Mouse (Mus musculus): ENCODE measurements around the gene Arhgap33. TPM values are rescaled to one million over a fixed set of nuclear protein-coding genes. Genes with fewer than 3 reads are reported as not detected.

Gene Arhgap33
- 2.0 TPM for polyA plus RNA-seq (2015; fragmentation: Illumina TruSeq; extraction: RNeasy Lipid Tissue Mini Kit (QIAGEN cat#74804); ENCODE audit: insufficient read depth, low read depth, low replicate concordance)

DNA sequence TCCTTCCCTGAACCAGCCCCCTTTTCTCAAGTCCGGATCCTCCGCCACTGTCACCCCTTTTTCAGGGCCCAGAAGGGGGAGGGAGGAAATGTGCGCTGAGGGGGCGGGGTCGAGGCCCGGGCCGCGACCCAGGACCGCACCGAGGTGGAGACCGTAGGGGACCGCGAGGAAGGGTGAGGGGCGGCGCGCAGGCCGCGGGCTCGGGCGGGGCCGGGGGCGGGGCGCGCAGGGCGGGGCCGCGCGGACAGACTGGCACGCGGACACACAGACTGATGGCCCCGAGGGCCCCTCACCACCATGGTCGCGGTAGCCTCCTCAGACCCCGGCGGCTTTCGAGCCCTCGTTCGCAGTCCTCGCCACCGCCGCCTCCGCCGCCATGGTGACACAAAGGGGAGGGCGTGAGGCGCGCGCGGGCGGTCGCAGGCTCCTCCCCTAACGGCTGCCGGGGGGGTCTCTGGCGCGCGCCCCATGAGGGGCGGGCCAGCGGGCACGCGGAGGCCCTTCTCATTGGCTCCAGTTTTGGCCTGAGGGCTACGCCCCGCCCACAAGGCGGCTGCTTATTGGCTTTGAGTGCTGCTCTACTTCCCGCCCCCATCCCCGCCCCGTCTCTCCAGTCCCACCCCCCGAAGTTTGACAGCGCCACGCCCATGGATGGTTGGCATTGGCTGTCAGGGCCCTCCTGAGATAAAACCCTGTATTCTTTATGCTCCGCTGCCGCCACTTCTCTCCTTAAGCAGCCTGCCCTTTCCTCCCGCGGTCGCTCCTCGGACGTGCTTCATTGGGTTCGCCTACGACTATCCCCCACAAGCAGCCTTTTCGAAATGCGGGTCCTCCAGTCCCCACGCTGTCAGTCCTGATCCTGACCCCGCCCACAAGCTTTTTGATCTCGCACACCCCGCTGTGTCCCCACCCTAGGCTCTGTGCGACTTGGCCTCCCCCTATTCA, at the start of gene Arhgap33:
Gene Arhgap33 (minus strand): TSS at position 428 of the 945 bp plus-strand sequence.

GRCm38 (mm10) chr7:30564970-30565571, 30.2 kb upstream of the Arhgap33 start, which contains the start of gene Igflr1:
Gene Igflr1 (plus strand): TSS chr7:30565427.

DNA sequence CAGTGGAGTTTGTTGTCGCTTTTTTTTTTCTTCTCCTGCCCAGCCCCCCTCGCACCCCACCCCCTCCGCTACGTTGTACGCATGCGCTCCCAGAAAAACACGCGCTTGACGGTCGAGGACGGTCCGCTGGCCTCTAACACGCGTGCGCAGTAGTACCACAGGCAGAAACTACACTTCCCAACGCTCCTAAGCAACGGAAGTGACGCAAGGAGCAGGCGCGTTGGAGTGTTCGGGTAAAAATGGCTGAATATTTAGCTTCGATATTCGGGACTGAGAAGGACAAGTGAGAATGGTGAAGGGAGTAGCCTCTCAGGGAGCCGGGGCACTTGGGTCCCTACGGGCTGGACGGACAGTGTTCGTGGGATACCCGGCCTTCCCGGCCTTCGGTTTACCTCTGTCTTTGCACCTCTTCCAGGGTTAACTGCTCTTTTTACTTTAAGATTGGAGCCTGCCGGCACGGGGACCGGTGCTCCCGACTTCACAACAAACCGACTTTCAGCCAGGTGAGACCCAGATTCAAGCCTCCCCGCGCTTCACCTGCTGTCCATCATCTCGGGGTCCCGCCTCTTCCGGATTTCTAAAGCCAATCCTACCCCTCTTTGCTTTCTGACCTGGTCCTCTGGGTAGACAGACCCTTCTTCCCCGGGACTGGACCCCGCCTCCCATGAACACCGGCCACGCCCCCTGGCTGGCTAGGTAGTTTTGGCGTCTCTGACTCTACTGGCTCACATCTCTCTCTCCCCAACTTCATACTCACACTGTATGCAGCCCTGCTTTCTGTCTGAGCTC, 28.5 kb upstream of the Arhgap33 start, which contains the start of the genes U2af1l4, Gm49396 and Psenen:
Gene U2af1l4 (plus strand): TSS at position 185 of the 789 bp plus-strand sequence.
Gene Gm49396 (plus strand): TSS at position 228 of the 789 bp plus-strand sequence.
Gene Psenen (minus strand): TSS at position 511 of the 789 bp plus-strand sequence.

GRCm38 (mm10) chr7:30559443-30559954, 24.6 kb upstream of the Arhgap33 start, which contains the start of gene Lin37:
Gene Lin37 (minus strand): TSS chr7:30559838.

GRCm38 (mm10) chr7:30552102-30553020, 17.5 kb upstream of the Arhgap33 start, which contains the start of the genes Hspb6 and Proser3:
Gene Hspb6 (plus strand): TSS chr7:30552178.
Gene Proser3 (minus strand): TSS chr7:30552299.

DNA sequence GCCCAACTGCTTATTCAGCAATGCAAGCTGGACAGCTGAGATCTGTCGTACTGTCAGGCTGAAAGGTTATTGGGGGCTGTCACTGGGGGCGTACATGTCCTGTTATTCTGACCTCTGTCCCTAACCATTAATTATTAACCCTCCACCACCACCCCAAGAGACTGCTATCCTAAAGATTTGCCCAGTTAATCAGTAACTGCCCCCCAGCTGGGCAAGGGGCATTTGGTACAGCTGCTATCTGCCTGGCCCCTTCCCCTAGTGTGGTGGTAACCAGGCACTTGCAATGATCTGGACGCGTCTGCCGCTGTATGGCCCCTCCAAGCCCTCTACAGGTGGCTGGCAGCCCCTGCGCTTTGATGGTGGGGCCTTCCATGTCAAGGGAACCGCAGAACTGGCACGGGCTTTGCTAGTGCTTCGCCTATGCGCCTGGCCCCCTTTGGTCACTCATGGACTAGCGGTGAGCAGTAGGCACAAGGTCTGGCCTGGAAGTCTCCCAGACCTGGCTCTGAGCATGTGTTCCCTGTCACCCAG, 41.4 kb downstream of the Arhgap33 start, which contains the start of gene Prodh2:
Gene Prodh2 (plus strand): TSS at position 222 of the 531 bp plus-strand sequence.

Other genes with a start within 250 kb of the Arhgap33 start
- 6.7 TPM for gene Clip3, start 243.3 kb downstream of the Arhgap33 start, polyA plus RNA-seq (2015; fragmentation: Illumina TruSeq; extraction: RNeasy Lipid Tissue Mini Kit (QIAGEN cat#74804); ENCODE audit: insufficient read depth, low read depth, low replicate concordance)
- 10.9 TPM for gene Alkbh6, start 226.3 kb downstream of the Arhgap33 start, polyA plus RNA-seq (2015; fragmentation: Illumina TruSeq; extraction: RNeasy Lipid Tissue Mini Kit (QIAGEN cat#74804); ENCODE audit: insufficient read depth, low read depth, low replicate concordance)
- 122 TPM for gene Syne4, start 220.3 kb downstream of the Arhgap33 start, polyA plus RNA-seq (2015; fragmentation: Illumina TruSeq; extraction: RNeasy Lipid Tissue Mini Kit (QIAGEN cat#74804); ENCODE audit: insufficient read depth, low read depth, low replicate concordance)
- not detected for gene E130208F15Rik, start 213.3 kb downstream of the Arhgap33 start, polyA plus RNA-seq (2015; fragmentation: Illumina TruSeq; extraction: RNeasy Lipid Tissue Mini Kit (QIAGEN cat#74804); ENCODE audit: insufficient read depth, low read depth, low replicate concordance)
- 3.9 TPM for gene Sdhaf1, start 211.2 kb downstream of the Arhgap33 start, polyA plus RNA-seq (2015; fragmentation: Illumina TruSeq; extraction: RNeasy Lipid Tissue Mini Kit (QIAGEN cat#74804); ENCODE audit: insufficient read depth, low read depth, low replicate concordance)
- 2.2 TPM for gene Lrfn3, start 172.3 kb downstream of the Arhgap33 start, polyA plus RNA-seq (2015; fragmentation: Illumina TruSeq; extraction: RNeasy Lipid Tissue Mini Kit (QIAGEN cat#74804); ENCODE audit: insufficient read depth, low read depth, low replicate concordance)
- gene Tyrobp, start 121.3 kb downstream of the Arhgap33 start, polyA plus RNA-seq (2015; fragmentation: Illumina TruSeq; extraction: RNeasy Lipid Tissue Mini Kit (QIAGEN cat#74804); ENCODE audit: insufficient read depth, low read depth, low replicate concordance) = 19.8 TPM
- not detected for gene Hcst, start 115.2 kb downstream of the Arhgap33 start, polyA plus RNA-seq (2015; fragmentation: Illumina TruSeq; extraction: RNeasy Lipid Tissue Mini Kit (QIAGEN cat#74804); ENCODE audit: insufficient read depth, low read depth, low replicate concordance)
- gene Nfkbid, start 113.3 kb downstream of the Arhgap33 start, polyA plus RNA-seq (2015; fragmentation: Illumina TruSeq; extraction: RNeasy Lipid Tissue Mini Kit (QIAGEN cat#74804); ENCODE audit: insufficient read depth, low read depth, low replicate concordance) = 0.81 TPM
- 34.1 TPM for gene Aplp1, start 89.5 kb downstream of the Arhgap33 start, polyA plus RNA-seq (2015; fragmentation: Illumina TruSeq; extraction: RNeasy Lipid Tissue Mini Kit (QIAGEN cat#74804); ENCODE audit: insufficient read depth, low read depth, low replicate concordance)
- 2.1 TPM for gene Kirrel2, start 77.4 kb downstream of the Arhgap33 start, polyA plus RNA-seq (2015; fragmentation: Illumina TruSeq; extraction: RNeasy Lipid Tissue Mini Kit (QIAGEN cat#74804); ENCODE audit: insufficient read depth, low read depth, low replicate concordance)
- gene Nphs1, start 76.7 kb downstream of the Arhgap33 start, polyA plus RNA-seq (2015; fragmentation: Illumina TruSeq; extraction: RNeasy Lipid Tissue Mini Kit (QIAGEN cat#74804); ENCODE audit: insufficient read depth, low read depth, low replicate concordance) = 42.1 TPM
- not detected for gene Prodh2, start 41.4 kb downstream of the Arhgap33 start, polyA plus RNA-seq (2015; fragmentation: Illumina TruSeq; extraction: RNeasy Lipid Tissue Mini Kit (QIAGEN cat#74804); ENCODE audit: insufficient read depth, low read depth, low replicate concordance)
- 4.7 TPM for gene Hspb6, start 17.1 kb upstream of the Arhgap33 start, polyA plus RNA-seq (2015; fragmentation: Illumina TruSeq; extraction: RNeasy Lipid Tissue Mini Kit (QIAGEN cat#74804); ENCODE audit: insufficient read depth, low read depth, low replicate concordance)
- gene Proser3, start 17.2 kb upstream of the Arhgap33 start, polyA plus RNA-seq (2015; fragmentation: Illumina TruSeq; extraction: RNeasy Lipid Tissue Mini Kit (QIAGEN cat#74804); ENCODE audit: insufficient read depth, low read depth, low replicate concordance) = 3.7 TPM
- gene Lin37, start 24.8 kb upstream of the Arhgap33 start, polyA plus RNA-seq (2015; fragmentation: Illumina TruSeq; extraction: RNeasy Lipid Tissue Mini Kit (QIAGEN cat#74804); ENCODE audit: insufficient read depth, low read depth, low replicate concordance) = 63.0 TPM
- gene U2af1l4, start 28.2 kb upstream of the Arhgap33 start, polyA plus RNA-seq (2015; fragmentation: Illumina TruSeq; extraction: RNeasy Lipid Tissue Mini Kit (QIAGEN cat#74804); ENCODE audit: insufficient read depth, low read depth, low replicate concordance) = 5.9 TPM
- gene Gm49396, start 28.3 kb upstream of the Arhgap33 start, polyA plus RNA-seq (2015; fragmentation: Illumina TruSeq; extraction: RNeasy Lipid Tissue Mini Kit (QIAGEN cat#74804); ENCODE audit: insufficient read depth, low read depth, low replicate concordance) = 6.8 TPM
- gene Psenen, start 28.6 kb upstream of the Arhgap33 start, polyA plus RNA-seq (2015; fragmentation: Illumina TruSeq; extraction: RNeasy Lipid Tissue Mini Kit (QIAGEN cat#74804); ENCODE audit: insufficient read depth, low read depth, low replicate concordance) = 57.9 TPM
- 8.7 TPM for gene Igflr1, start 30.4 kb upstream of the Arhgap33 start, polyA plus RNA-seq (2015; fragmentation: Illumina TruSeq; extraction: RNeasy Lipid Tissue Mini Kit (QIAGEN cat#74804); ENCODE audit: insufficient read depth, low read depth, low replicate concordance)
- 13.3 TPM for gene Kmt2b, start 53.7 kb upstream of the Arhgap33 start, polyA plus RNA-seq (2015; fragmentation: Illumina TruSeq; extraction: RNeasy Lipid Tissue Mini Kit (QIAGEN cat#74804); ENCODE audit: insufficient read depth, low read depth, low replicate concordance)
- gene Zbtb32, start 63.8 kb upstream of the Arhgap33 start, polyA plus RNA-seq (2015; fragmentation: Illumina TruSeq; extraction: RNeasy Lipid Tissue Mini Kit (QIAGEN cat#74804); ENCODE audit: insufficient read depth, low read depth, low replicate concordance) = not detected
- gene Upk1a, start 77.8 kb upstream of the Arhgap33 start, polyA plus RNA-seq (2015; fragmentation: Illumina TruSeq; extraction: RNeasy Lipid Tissue Mini Kit (QIAGEN cat#74804); ENCODE audit: insufficient read depth, low read depth, low replicate concordance) = not detected
- 125 TPM for gene Cox6b1, start 91.1 kb upstream of the Arhgap33 start, polyA plus RNA-seq (2015; fragmentation: Illumina TruSeq; extraction: RNeasy Lipid Tissue Mini Kit (QIAGEN cat#74804); ENCODE audit: insufficient read depth, low read depth, low replicate concordance)
- gene Etv2, start 100.8 kb upstream of the Arhgap33 start, polyA plus RNA-seq (2015; fragmentation: Illumina TruSeq; extraction: RNeasy Lipid Tissue Mini Kit (QIAGEN cat#74804); ENCODE audit: insufficient read depth, low read depth, low replicate concordance) = not detected
- gene Rbm42, start 115.3 kb upstream of the Arhgap33 start, polyA plus RNA-seq (2015; fragmentation: Illumina TruSeq; extraction: RNeasy Lipid Tissue Mini Kit (QIAGEN cat#74804); ENCODE audit: insufficient read depth, low read depth, low replicate concordance) = 13.4 TPM
- gene Haus5, start 129.9 kb upstream of the Arhgap33 start, polyA plus RNA-seq (2015; fragmentation: Illumina TruSeq; extraction: RNeasy Lipid Tissue Mini Kit (QIAGEN cat#74804); ENCODE audit: insufficient read depth, low read depth, low replicate concordance) = 5.9 TPM
- gene Pmis2, start 136.5 kb upstream of the Arhgap33 start, polyA plus RNA-seq (2015; fragmentation: Illumina TruSeq; extraction: RNeasy Lipid Tissue Mini Kit (QIAGEN cat#74804); ENCODE audit: insufficient read depth, low read depth, low replicate concordance) = not detected
- not detected for gene 2200002J24Rik, start 163.9 kb upstream of the Arhgap33 start, polyA plus RNA-seq (2015; fragmentation: Illumina TruSeq; extraction: RNeasy Lipid Tissue Mini Kit (QIAGEN cat#74804); ENCODE audit: insufficient read depth, low read depth, low replicate concordance)
- gene Atp4a, start 177.1 kb upstream of the Arhgap33 start, polyA plus RNA-seq (2015; fragmentation: Illumina TruSeq; extraction: RNeasy Lipid Tissue Mini Kit (QIAGEN cat#74804); ENCODE audit: insufficient read depth, low read depth, low replicate concordance) = 0.65 TPM
- gene Tmem147, start 194.5 kb upstream of the Arhgap33 start, polyA plus RNA-seq (2015; fragmentation: Illumina TruSeq; extraction: RNeasy Lipid Tissue Mini Kit (QIAGEN cat#74804); ENCODE audit: insufficient read depth, low read depth, low replicate concordance) = 89.1 TPM
- gene Gapdhs, start 208.6 kb upstream of the Arhgap33 start, polyA plus RNA-seq (2015; fragmentation: Illumina TruSeq; extraction: RNeasy Lipid Tissue Mini Kit (QIAGEN cat#74804); ENCODE audit: insufficient read depth, low read depth, low replicate concordance) = not detected
- 11.2 TPM for gene Sbsn, start 216.4 kb upstream of the Arhgap33 start, polyA plus RNA-seq (2015; fragmentation: Illumina TruSeq; extraction: RNeasy Lipid Tissue Mini Kit (QIAGEN cat#74804); ENCODE audit: insufficient read depth, low read depth, low replicate concordance)
- gene Dmkn, start 228.7 kb upstream of the Arhgap33 start, polyA plus RNA-seq (2015; fragmentation: Illumina TruSeq; extraction: RNeasy Lipid Tissue Mini Kit (QIAGEN cat#74804); ENCODE audit: insufficient read depth, low read depth, low replicate concordance) = 10.9 TPM